Mouse (Mus musculus) skeletal muscle tissue, postnatal 0 days (tissue): ENCODE measurements around the gene Aen. TPM values are rescaled to one million over a fixed set of nuclear protein-coding genes. Genes with fewer than 3 reads are reported as not detected.

Experiments
- microRNA-seq, 2 experiments: library from miRNA; unstranded; fragments of <30 nt; microRNA quantifications; one replicate each; pipeline ENCODE4; 2016
- polyA plus RNA-seq: library from polyadenylated mRNA; unstranded; fragments of >200 nt; fragmentation: Nextera tagmentation; extraction: Ambion mirVana; gene quantifications from 2 replicates; pipeline ENCODE4 v1.2.1, GENCODE M21; 2015

Gene Aen
- 16.3 and 18.1 TPM in 2 replicates for polyA plus RNA-seq

GRCm38 (mm10) chr7:78895653-78896333, at the start of gene Aen:
Gene Aen, plus strand, starts transcription at chr7:78895854.

GRCm38 (mm10) chr7:78846737-78847434, 48.8 kb upstream of the Aen start, which contains the start of gene Det1:
Gene Det1, minus strand, starts transcription at chr7:78847263.

GRCm38 (mm10) chr7:78912974-78913474, 17.4 kb downstream of the Aen start, which contains the start of gene Isg20:
Gene Isg20, plus strand, starts transcription at chr7:78913424.

Small RNAs within 50 kb of the gene (microRNA-seq; reads per million reads assigned to microRNA genes)
- 0.21 to 0.91 reads per million in 2 experiments for gene Mir7-2

Other genes starting within 250 kb of the Aen start
- 0.93 and 1.2 TPM in 2 replicates for gene Ntrk3, start 157.8 kb upstream of the Aen start, polyA plus RNA-seq
- 41.7 and 47.5 TPM in 2 replicates for gene Mrps11, start 112.7 kb upstream of the Aen start, polyA plus RNA-seq
- 58.9 and 62.5 TPM in 2 replicates for gene Mrpl46, start 112.3 kb upstream of the Aen start, polyA plus RNA-seq
- gene Det1, start 48.6 kb upstream of the Aen start, polyA plus RNA-seq: 7.7 and 8.6 TPM in 2 replicates
- 1.9 and 3.9 TPM in 2 replicates for gene Isg20, start 17.6 kb downstream of the Aen start, polyA plus RNA-seq
- 0.42 and 3.5 TPM in 2 replicates for gene Acan, start 157.6 kb downstream of the Aen start, polyA plus RNA-seq
- 0.12 and 0.18 TPM in 2 replicates for gene Hapln3, start 235.2 kb downstream of the Aen start, polyA plus RNA-seq